Mouse (Mus musculus) cerebellum, postnatal 25 days (tissue): Measurements from ENCODE around the gene Dusp18.
"Not testable (repeated sequence)": the region's sequence is repeated elsewhere in the genome, so short reads cannot be mapped to it uniquely, and the experiment has no call there.

Experiments used
- DNase-seq, 2 experiments: peaks; one replicate each; pipeline ENCODE4 v3.0.0; 2021; ENCODE audit warnings: mixed read lengths in 2 of 2

Gene Dusp18

GRCm38 (mm10) chr11:3895458-3895857, 418 bp downstream of the Dusp18 start:
- no peak for DNase-seq

DNA sequence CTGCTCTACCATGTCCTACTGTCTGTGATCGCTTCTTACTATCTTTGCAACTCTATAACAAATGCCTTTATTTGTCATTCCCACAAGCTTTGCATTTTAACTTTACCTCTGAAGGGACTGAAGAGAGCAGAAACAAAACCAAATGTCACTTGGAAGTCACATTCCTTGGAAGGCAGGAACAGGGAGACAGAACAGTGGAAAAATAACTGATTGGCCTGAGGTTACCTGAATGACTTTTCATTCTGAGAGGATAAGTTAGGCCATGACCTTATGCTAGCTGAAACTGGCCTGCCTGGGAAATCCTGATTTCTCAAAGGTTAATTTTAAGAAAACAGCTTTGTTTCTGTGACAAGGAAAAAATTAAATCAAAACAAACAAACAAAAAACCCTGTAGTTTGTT, 893 bp downstream of the Dusp18 start:
- DNase-seq: no peak

GRCm38 (mm10) chr11:3900296-3900695, 5.3 kb downstream of the Dusp18 start:
- DNase-seq: no peak

DNA sequence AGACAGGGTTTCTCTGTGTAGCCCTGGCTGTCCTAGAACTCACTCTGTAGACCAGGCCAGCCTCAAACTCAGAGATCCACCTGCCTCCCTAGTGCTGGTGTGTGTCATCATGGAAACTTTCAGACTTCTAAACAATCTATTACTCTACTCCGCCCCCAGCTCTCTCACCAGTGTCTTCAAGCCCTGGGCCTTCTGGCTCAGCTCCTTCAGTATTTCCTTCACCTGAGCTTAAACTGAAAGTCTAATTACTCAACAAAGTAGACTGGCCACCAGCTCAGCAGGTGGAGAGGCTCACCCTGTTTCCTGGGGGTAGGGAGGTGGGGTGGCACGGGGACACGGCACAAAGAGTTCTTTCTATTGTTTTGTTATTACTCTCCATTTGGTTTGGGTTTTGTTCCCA, 7.5 kb downstream of the Dusp18 start:
- no peak for DNase-seq

DNA sequence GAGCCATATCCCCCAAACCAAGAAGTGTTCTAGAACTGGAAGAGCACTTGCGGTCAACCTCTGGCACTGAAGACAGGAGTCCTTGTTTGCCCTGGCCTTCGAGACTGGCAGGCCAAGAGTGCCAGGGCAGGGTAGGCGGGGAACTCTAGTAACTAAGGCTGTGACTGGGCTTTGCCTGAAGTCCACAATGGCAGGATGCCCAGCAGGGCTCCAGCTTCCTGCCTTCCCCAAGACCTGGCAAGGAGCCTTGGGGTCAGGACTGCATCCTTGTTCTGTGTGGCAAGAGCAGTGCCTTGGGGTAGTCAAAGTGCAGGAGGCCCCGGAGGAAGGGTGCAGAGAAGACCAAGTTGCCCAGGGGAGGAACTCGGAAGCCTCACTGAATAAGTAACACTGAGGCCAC, 8.0 kb downstream of the Dusp18 start:
- DNase-seq: peak; percentile 38 to 66

- no peak for DNase-seq
These were observed 9.6 kb downstream of the Dusp18 start for GRCm38 (mm10) chr11:3904673-3905072.

- no peak for DNase-seq
These were observed 10.4 kb downstream of the Dusp18 start for GRCm38 (mm10) chr11:3905446-3905845.

GRCm38 (mm10) chr11:3909236-3909635, 14.2 kb downstream of the Dusp18 start:
- no peak for DNase-seq

- peak; percentile 49 to 64 for DNase-seq
These were observed 15.7 kb downstream of the Dusp18 start for GRCm38 (mm10) chr11:3910513-3911310.

DNA sequence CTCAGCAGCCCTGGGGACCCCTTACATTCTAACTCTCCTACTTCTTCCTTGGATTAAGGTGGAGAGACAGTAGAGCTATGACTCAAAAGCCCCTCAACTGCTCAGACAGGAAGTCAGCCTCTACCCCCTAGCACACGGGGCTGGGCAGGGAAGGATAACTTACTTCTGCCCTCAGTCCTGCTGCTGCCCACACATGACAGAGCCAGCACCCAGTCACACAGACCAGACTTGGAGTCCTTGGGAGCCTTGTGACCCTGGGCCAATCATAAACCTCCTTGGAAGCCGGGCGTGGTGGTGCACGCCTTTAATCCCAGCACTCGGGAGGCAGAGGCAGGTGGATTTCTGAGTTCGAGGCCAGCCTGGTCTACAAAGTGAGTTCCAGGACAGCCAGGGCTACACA, 16.4 kb downstream of the Dusp18 start:
- DNase-seq: not testable (repeated sequence)

GRCm38 (mm10) chr11:3912100-3912874, 17.2 kb downstream of the Dusp18 start:
- peak; percentile 48 to 71 for DNase-seq

DNA sequence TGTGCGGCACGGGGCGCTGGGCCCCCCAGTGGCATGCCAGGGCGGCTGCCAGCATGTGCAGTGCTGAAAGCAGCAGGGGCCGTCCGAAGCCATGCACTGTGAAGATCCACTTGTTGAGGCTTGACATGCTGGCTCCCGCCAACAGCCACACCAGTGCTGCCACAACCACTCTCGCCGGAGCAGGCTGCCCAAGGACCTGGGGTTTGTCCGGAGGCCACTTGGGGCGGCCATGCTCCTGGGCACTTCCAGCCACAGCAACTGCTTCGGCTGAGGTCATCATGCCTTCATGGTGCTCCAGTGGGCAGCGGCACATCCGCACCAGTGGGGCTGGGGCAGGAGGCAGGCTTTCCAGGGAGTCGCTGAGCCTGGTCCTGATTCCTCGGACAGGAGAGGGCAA, 17.8 kb downstream of the Dusp18 start:
- DNase-seq: peak in 1 of 2 experiments; percentile 60

- DNase-seq: peak; percentile 93 to 95
These were observed 18.5 kb downstream of the Dusp18 start for GRCm38 (mm10) chr11:3913316-3914108.

- DNase-seq: peak; percentile 94 to 97
These were observed 19.2 kb downstream of the Dusp18 start, which contains the start of gene Slc35e4 for GRCm38 (mm10) chr11:3914109-3914840. Gene Slc35e4, minus strand, starts transcription at chr11:3914664.

GRCm38 (mm10) chr11:3918738-3919137, 23.7 kb downstream of the Dusp18 start:
- peak in 1 of 2 experiments; percentile 67 for DNase-seq

DNA sequence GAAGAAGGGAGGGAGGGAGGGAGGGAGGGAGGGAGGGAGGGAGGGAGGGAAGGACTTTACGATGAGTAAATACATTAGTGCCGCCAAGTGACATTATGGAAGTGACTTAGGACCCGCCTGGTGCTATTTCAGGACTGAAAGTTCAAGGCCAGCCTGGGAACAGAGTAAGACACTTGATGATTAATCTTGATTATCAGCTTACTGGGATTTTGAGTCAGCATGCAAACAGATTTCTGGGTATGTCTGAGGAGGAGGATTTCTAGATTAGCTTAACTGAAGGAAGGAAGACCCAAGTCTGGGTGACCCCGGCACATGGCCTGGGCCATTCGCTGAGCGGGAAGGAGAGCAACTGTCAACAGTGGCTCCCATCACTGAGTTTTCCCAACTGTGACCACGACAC, 25.4 kb downstream of the Dusp18 start:
- DNase-seq: no peak

DNA sequence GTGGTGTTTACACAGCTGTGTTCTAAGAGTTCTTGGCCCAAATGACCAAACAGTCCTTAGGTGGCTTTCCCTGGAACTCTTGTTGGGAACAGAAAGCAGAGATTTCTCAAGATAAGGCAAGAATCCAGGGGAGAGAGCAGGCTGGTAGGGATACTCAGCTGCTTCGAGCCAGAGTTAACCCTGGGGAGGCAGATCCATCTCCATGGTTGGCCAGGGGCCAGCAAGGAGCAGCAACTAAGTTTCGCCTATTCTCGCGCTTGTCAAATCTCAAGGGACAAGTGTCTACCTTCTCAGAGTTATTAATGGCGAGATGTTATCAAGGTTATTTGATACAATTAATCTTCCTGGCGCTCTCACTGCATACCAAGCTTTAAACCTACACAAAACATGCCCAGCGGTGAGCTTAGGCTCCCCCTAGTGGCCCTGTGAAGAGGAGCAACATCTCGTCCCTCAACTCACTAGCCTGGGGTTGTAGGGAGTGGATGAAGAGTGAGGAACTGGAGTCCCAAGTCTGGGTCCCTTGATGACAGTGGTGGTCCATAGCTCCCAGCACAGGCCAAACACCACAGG, 26.3 kb downstream of the Dusp18 start:
- DNase-seq: peak; percentile 68 to 81

DNA sequence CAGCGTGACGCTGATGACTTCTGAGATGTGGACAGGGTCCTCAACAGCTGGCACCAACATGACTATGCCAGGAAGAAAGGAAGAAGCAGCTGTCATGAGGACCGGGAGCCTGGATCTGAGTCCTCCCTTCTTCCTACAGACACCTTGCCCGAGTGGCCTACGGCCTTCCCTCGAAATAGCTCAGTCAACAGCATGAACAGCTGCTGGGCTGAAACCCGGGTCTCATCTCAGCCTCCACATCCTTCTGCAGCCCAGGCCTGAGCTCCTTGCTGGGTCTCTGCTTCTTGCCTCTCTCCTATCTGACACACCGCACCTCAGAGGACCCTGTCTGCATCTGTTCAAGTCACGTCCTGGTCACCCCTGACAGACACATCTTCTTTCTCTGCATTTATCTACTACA, 27.1 kb downstream of the Dusp18 start:
- no peak for DNase-seq

DNA sequence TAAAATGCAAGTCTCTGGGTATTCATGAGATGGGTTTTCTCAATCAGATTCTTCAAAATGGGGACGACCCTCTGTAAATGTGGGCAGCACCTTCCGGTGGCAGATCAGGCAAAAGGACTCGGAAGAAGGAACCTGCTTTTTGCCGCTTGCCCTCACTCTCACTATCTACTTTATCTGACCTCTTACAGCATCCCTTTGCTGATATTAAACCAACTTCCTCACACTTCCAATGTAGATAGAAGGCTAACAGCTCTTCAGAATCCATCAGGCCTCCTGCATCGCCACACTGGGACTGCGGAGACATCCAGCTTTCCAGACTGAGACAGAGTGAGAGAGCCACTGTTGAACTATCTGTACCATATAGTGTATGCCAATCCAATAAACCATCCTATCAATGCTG, 27.7 kb downstream of the Dusp18 start:
- DNase-seq: no peak

DNA sequence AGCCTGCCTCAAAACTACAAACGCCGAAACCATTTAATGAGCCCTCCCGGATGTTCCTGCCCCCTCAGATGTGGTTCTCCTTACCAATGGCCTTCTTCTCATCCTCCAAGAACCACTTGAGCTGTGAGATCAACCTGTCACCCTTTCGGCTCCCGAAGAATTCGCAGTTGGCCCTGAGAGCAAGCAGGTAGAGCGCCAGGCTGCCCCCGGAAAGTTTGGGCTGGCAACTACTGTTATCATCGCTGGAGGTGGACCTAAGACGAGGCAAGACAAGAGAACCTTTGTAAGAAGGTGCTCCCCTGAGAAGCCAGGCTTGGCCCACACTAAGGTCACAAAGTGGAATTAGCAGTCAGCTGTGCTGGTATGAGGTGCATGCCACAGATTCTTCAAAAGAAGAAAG, 30.9 kb downstream of the Dusp18 start:
- no peak for DNase-seq

DNA sequence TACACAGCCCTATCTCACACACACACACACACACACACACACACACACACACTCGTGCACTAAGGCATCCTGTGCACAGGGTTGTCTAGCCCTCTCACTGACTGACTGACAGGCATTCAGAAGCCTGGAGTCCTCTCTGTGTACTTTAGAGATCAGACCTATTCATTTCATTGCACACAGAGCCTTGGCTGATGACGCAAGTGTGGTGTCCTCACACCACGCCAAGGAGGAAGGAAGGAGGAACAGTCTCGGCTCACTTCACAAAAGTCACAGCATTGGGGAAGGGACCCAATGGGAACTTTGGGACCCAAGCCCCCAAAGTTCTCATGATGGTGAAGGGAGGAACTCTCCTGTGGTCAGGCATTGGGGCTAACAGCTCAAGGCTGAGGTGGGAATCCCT, 35.0 kb downstream of the Dusp18 start:
- no peak for DNase-seq

DNA sequence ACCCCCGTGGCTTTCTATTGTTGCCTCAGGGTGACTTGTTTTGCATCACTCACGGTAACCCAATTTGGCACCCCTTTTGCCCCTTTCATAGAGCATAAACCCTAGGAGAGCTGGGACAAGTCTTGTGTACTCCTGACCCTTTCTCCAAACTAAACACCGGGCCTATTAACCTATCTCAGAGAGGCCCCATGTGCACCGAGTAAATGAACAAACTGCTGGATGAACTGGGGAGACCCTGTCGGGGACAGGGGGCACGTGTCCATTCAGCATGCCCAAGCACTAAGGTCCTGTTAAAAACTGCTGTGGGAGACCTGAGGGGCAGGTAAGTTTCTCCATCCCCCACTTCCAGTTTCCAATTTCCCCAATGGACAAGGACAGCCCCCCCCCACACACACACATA, 35.9 kb downstream of the Dusp18 start:
- DNase-seq: no peak
